Mouse (Mus musculus) G1E (cell line): ENCODE results near the gene Tmem242.

ENCODE experiments used
- CTCF ChIP-seq: IDR thresholded peaks from 2 replicates; pipeline ENCODE4 v1.5.1; 2012; ENCODE audit warnings: low read depth, low read length, inconsistent platforms, mixed read lengths
- GATA1 ChIP-seq: IDR thresholded peaks from 2 replicates; pipeline ENCODE4 v1.6.1; 2012; ENCODE audit warnings: borderline replicate concordance, low read length, inconsistent platforms, mixed read lengths
- TAL1 ChIP-seq: conservative IDR thresholded peaks from 2 replicates; pipeline ENCODE4 v1.6.1; 2012; ENCODE audit warnings: low read depth, low read length, inconsistent platforms, mixed read lengths

DNA sequence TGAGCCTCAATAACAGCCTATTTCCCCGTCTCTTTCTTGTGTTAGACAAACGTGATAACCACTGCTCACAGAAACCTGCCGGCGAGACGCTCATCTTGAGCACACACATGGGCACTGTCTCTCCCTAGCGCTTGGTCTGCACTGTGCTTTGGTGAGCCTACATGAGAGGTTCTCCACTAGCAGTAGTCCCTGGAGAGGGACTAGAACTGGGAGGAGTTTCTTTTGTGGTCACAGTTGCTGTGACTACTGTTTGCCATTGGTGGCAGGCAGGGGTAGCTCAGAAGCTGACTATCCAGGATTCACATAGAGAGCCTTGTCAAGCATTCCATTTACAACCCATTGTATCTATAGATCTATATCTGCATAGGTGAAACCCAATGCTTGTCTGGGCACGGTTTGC lies 27.3 kb downstream of the Tmem242 start:
- no peak for TF ChIP-seq CTCF
- no peak for TF ChIP-seq GATA1
- no peak for TF ChIP-seq TAL1
